Mouse (Mus musculus) MEL (cell line): ENCODE results near the gene Dnaic1.

Experiments
- CTCF ChIP-seq, 3 experiments: IDR thresholded peaks in 2 of 3; conservative IDR thresholded peaks in 1 of 3; 2 replicates each; pipeline ENCODE4 v1.5.1; 2011 to 2012; ENCODE audit warnings: low read length in 3 of 3, low read depth in 2 of 3, mild to moderate bottlenecking in 2 of 3, improper control_type of control experiment in 1 of 3, inconsistent platforms in 1 of 3, mixed read lengths in 1 of 3, moderate library complexity in 1 of 3; ENCODE audit not compliant: control insufficient read depth in 1 of 3, insufficient read depth in 1 of 3, poor library complexity in 1 of 3, severe bottlenecking in 1 of 3
- E2F4 ChIP-seq: IDR thresholded peaks from 2 replicates; pipeline ENCODE4 v1.6.1; 2011; ENCODE audit warnings: low read depth, low read length, improper control_type of control experiment, borderline replicate concordance
- EP300 ChIP-seq, 2 experiments: IDR thresholded peaks; 2 replicates each; pipeline ENCODE4 v1.6.1; 2011; ENCODE audit warnings: improper control_type of control experiment in 2 of 2, low read length in 2 of 2, low read depth in 1 of 2, mild to moderate bottlenecking in 1 of 2
- MYC ChIP-seq: IDR thresholded peaks from 2 replicates; pipeline ENCODE4 v1.6.1; 2011; ENCODE audit warnings: low read depth, mild to moderate bottlenecking, low read length, improper control_type of control experiment, moderate library complexity
- SIN3A ChIP-seq: IDR thresholded peaks from 2 replicates; pipeline ENCODE4 v1.6.1; 2012; ENCODE audit warnings: low read length, improper control_type of control experiment, inconsistent platforms
- TCF12 ChIP-seq: IDR thresholded peaks from 2 replicates; pipeline ENCODE4 v1.6.1; 2014; ENCODE audit warnings: low read depth, mild to moderate bottlenecking, inconsistent platforms, low read length, improper control_type of control experiment, moderate library complexity

DNA sequence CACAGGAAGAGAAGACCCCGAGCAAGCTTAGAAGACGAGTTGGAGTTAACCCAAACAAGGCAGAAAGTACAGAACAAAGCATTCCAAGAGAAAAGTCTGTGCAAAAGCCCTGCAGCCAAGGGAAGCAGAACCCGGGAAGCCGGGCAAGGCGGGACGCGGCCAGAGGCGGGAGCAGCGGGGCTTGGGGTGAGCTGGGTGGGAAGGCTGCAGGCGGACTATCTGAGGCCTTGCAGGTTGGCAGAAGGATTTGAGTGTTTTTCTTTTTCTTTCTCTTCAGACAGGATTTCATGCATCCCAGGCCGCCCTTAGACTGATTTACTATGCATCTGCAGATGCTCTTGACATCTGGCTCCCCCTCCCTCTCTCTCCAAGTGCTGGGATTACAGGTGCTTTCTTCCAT lies 16.5 kb upstream of the Dnaic1 start:
- TF ChIP-seq TCF12, result no peak
- TF ChIP-seq EP300 (IDR thresholded peaks at IDR 0.05; ENCODE audit: low read depth in 1 of 2, low read length in 2 of 2), result no peak
- TF ChIP-seq E2F4, result no peak
- TF ChIP-seq CTCF (IDR thresholded peaks at IDR 0.05 in 2 of 3, conservative IDR thresholded peaks at IDR 0.05 in 1 of 3; ENCODE audit: control insufficient read depth in 1 of 3, insufficient read depth in 1 of 3, low read depth in 2 of 3, low read length in 3 of 3, poor library complexity in 1 of 3, severe bottlenecking in 1 of 3), result no peak
- TF ChIP-seq MYC, result no peak
- TF ChIP-seq SIN3A, result no peak
